Mouse (Mus musculus): ENCODE measurements around the gene Agap1.

Agap1 gene

GRCm38 (mm10) chr1:89454196-89455123, at the start of gene Agap1:
TSS of gene Agap1 (plus strand) at chr1:89454806.
- in situ Hi-C loops (cut with MboI, MseI): no loop called here

GRCm38 (mm10) chr1:89405991-89406390, 48.6 kb upstream of the Agap1 start:
- in situ Hi-C loops (cut with MboI, MseI): no loop called here

DNA sequence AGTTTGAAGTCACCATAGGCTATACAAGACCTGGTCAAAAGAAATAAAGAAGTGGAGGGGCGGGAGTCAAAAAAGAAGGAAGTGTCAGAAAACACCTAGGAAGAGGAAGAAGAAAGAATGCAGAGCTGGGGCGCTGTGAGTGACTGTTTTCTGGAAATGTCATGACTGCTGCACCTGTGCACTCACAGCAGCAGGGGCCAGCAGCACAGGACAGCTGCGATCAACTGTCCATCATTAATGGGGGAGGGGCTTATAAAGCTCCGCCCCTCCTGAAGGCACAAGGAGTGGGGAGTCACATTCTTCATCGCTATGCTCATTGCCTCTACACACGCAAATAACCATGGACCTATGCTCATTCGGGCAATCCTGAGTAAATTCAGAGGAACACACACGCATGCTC, 46.6 kb upstream of the Agap1 start:
- in situ Hi-C loops (cut with MboI, MseI): no loop called here

GRCm38 (mm10) chr1:89413122-89413521, 41.5 kb upstream of the Agap1 start:
- in situ Hi-C loops (cut with MboI, MseI): no loop called here

DNA sequence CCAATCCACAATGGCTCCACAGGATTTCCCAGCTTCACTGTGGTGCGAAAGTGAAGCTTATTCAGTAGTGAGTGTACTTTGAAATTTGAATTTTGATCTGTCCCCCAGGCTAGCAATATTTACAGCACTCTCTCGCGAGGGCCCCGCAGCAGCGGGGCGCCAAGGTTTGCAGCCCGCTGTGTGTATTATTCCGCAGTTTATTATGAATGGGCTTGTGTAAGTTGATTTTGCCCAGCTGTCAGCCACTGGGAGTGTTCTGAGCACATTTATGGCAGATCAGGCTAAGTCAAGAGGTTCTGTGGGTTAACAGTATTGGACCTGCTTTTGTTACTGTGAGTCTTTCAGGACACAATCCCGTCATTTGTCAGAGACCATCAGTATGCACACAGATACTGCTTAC, 40.0 kb upstream of the Agap1 start:
- in situ Hi-C loops (cut with MboI, MseI): no loop called here

DNA sequence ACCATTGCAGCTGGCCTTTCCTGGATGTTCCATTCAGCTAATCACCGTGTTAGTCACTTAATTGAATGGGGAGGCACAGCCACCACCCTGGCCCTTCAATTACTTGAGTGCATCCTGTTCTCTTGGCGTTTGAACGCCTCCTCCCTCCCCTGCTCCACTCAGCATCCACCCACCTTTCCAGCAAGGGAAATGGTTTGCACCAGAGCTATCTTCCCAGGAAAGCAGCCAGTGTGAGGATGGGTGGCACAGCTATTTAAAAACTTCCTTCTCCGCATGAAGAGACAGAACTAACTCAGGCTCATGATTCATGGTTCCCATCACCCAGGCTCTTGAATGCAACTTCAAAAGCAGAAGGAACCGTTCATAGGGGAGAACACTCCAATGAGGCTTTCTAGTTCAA, 37.7 kb upstream of the Agap1 start:
- in situ Hi-C loops (cut with MboI, MseI): no loop called here

GRCm38 (mm10) chr1:89420642-89421041, 34.0 kb upstream of the Agap1 start:
- in situ Hi-C loops (cut with MboI, MseI): no loop called here

DNA sequence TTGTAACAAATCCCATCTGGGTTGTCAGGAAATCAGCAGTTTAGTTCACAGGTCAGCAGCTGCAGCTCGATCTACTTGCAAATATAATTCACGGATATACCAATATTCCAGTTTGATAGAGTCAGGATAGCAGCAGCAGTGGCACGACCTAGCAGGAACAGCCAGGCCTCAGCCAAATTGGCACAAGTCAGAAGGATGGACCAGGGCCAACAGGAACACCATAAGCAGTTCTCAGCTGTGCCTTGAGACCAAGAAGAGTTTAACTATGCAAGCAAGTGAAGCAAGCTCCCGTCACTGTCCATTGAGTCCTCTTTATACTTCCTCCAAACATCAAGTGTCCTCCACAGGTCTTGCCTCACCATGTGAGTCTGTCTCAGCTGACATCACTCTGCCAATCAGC, 33.2 kb upstream of the Agap1 start:
- in situ Hi-C loops (cut with MboI, MseI): no loop called here

DNA sequence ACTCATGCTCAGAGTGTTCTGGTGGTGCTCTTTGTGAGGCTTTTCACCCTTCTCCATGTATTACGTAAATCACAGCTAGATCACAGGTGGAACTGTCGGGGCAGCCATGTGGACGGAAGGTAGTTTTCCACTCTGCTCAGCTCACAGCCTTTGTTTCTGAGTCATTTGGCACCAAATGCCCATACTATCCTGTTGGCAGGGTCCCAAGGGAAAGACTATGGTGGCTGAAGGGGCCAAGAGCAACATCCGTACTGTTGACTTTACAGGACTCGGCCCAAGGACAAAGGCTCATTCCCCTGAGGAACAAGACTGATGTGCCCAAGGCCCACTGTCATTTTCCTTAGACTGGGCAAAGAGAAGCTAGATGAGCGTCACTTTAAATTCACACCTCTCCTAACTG, 30.0 kb upstream of the Agap1 start:
- in situ Hi-C loops (cut with MboI, MseI): no loop called here

DNA sequence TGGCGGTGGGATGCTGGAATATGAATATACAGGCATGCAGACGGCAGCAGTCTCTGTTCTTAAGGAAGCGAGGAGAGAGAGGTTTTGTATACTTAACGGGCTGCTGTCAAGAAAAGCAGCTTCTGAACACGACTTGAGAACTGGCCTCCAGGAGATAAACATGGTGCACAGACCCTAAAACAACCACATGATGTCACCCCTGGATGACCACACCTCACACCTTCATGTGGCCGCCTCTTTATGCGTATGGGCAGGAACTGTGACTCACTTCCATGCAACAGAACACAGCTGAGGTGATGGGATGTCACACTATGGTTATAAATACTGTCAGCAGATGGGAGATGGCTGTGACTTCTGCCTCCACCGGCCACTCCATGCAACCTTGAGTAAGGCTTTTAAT, 28.5 kb upstream of the Agap1 start:
- in situ Hi-C loops (cut with MboI, MseI): no loop called here

DNA sequence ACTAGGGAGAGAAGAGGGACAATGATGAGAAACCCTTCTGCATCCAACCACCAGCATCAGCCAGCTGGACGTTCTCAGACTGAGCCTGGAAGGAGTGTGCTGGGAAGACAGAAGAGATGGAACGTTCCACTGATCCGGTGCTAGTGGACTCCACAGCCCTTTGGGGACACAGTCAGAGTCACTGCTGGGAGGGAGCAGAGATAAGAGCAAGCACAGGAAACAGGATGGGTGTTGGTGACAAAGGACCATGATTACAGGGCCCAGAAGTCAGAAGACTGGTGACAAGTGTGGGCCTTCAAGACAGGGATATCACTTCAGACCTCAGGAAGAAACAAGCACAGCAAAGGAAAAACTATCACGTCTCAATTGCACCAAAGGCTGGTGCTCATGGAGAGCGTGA, 25.9 kb upstream of the Agap1 start:
- in situ Hi-C loops (cut with MboI, MseI): no loop called here

- in situ Hi-C loops (cut with MboI, MseI): no loop called here
Measured at GRCm38 (mm10) chr1:89429946-89430640, 24.5 kb upstream of the Agap1 start.

DNA sequence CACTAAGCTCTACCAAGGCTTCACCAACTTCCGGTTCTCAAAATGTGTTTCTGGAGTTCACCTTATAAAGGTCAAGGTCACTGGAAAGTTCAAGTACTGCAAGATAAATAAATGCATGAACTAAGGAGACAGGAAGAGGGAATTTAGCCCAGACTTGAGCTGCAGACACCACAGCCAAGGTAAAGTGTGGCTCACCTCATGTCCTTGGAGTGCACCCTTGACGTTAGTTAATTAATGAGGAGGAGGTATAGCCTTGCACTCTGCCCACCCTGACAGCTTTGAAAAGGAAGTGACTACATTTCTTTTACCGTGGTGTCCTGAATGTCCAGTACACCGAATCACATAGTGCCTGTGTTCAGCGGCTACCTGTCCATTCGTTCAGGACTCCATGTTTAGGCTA, 15.3 kb upstream of the Agap1 start:
- in situ Hi-C loops (cut with MboI, MseI): no loop called here

- in situ Hi-C loops (cut with MboI, MseI): no loop called here
Measured at GRCm38 (mm10) chr1:89441236-89441897, 13.2 kb upstream of the Agap1 start.

DNA sequence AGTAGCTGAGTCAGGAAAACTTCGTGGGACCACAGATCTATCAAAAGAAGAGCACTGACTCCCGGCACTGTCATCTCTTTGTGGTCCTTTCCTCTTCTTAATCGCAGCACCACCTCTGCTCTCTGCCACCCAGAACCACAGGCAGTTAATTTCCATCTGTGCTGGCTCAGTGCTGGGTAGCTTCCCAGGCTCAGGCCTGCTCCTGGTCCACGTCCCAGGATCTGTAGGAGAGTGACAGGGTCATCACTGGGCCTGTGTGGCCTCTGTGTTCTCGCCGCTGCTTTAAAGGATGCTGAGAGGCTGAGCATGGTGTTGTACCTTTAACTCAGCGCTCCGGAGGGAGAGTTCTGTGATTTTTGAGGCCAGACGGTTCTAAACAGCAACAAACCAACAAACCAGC, 11.1 kb upstream of the Agap1 start:
- in situ Hi-C loops (cut with MboI, MseI): no loop called here

GRCm38 (mm10) chr1:89444014-89444413, 10.6 kb upstream of the Agap1 start:
- in situ Hi-C loops (cut with MboI, MseI): no loop called here

DNA sequence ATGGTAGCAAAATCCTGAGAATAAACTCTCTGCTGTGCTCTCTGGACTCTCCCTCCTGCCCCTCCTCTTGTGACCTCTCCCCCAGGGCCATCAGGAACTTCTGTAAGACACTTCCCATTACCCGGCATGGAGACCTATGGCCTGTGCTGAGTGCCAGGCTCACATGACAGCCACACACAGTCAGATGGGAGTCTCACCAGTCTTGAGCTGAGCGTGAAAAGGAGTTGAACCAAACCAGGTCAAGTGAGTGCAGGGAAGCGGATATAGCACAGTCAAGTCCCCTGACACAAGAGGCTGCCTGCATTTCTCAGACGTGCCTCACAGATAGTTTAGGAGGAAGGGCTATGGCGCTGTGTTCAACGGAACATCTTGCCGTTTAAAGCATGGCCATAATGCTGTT, 4.5 kb upstream of the Agap1 start:
- in situ Hi-C loops (cut with MboI, MseI): no loop called here

DNA sequence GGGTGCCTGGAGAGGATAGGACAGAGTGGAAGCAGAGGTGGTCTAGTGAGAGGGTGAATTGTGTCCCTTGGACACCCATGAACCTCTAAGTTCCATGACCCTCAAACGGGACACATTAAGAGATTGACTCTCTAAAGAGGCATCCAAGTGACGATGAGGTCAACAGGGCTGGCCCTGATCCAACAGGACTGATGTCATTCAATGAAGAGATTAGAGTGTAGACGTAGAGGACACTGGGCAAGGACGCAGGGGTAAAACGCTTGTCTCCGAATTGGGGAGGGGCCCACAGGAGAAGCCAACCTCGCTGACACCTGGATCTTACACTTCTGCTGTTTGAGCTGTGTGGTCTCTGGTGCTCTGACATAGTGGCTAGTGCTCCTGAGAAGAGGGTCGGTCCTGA, 2.5 kb upstream of the Agap1 start:
- in situ Hi-C loops (cut with MboI, MseI): no loop called here

DNA sequence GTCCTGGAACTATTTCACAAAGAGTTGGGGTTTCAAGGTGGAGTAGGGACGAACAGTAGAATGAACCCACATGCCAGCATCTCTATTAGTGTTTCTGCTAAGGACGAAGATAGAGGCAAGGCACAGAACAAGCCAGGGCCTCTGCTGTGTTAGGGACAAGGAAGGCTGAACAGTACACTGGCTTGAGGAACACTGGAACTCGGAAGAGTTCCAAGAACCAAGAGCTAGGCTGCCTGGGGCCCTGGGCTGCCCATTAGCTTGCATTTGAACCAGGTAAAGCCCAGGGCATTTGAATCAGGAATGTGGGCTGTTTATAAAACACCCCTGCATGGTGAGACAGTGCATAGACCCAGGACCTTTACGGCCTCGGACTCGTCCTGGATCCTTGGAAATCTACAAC, 940 bp upstream of the Agap1 start:
- in situ Hi-C loops (cut with MboI, MseI): no loop called here

GRCm38 (mm10) chr1:89455421-89456091, 950 bp downstream of the Agap1 start:
- in situ Hi-C loops (cut with MboI, MseI): no loop called here

DNA sequence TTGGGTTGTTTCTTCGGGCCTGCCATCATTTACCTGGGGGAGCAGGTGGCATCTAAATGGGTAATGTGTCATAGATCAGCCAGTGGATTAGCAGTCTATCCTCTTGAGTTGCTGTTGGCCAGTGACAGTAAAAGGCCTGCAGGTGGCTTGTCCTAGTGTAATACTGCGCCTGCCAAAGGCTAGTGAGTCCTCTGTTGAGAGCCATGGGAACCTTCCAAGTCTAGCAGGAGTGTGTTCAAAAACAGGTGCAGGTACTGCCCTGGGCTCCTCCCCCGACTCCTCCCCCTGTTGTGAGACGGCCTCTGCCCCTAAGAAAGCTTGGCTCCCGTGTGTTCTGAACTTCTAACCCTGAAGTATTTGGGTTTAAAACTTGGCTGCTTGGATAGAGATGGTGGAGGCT, 1.9 kb downstream of the Agap1 start:
- in situ Hi-C loops (cut with MboI, MseI): no loop called here

Measured in T-helper 17 cell (primary cell).